Mouse (Mus musculus) liver, adult 2 months (tissue): Measurements from ENCODE around the gene Bach2.

Experiments
- CTCF ChIP-seq: fragments of 200-500 bp; IDR thresholded peaks from 2 replicates; pipeline ENCODE4 v1.5.1; 2011; ENCODE audit warnings: low read depth, low read length, control low read depth
- POLR2A ChIP-seq: fragments of 200-500 bp; IDR thresholded peaks from 2 replicates; pipeline ENCODE4 v1.6.1; 2011; ENCODE audit warnings: low read length, control low read depth; ENCODE audit not compliant: insufficient read depth; ENCODE audit errors: extremely low read depth

GRCm38 (mm10) chr4:32533735-32534134 lies 295.1 kb downstream of the Bach2 start:
- no peak for TF ChIP-seq POLR2A
- TF ChIP-seq CTCF: no peak
